Mouse (Mus musculus): Measurements from ENCODE around the gene Slc17a2. TPM values are rescaled to one million over a fixed set of nuclear protein-coding genes. Genes with fewer than 3 reads are reported as not detected.
A peak's percentile ranks its signal among the peaks of the same experiment; 100 is the strongest.

Gene Slc17a2
- polyA plus RNA-seq, 1 experiment from 2014 or later: not detected

DNA sequence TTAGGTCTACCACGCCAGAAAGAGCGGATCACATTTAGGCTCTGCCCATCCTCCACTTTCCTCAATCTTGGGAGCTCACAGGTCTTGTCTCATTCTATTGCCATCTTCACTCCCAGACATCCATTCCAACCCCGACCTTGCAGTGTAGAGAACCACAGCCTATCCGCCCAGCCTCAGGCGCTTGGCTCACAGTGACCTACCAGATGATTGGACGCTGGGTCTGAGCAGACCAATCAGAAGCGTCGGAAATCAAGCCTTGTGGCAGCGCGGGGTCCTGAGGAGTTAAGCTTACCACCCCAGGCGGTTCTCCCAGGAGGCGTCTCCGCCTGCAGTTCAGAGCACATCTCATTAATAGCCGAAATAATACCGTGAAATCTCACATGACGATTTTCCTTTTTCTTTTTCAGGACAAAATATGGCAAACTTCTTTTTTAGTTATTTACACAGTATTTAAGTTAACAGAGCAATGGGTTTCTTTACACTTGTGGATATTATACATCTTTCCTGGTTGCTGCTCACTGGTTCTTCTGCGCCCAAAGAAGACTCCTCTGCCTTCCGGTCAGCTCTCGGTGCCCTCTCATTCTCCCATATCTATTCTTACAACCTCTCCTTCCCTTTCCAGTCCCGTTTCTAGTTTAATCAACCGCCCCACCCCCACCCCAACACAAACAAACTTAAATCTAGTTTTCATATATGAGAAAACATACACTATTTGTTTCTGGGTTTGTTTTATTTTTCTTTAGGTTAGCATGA lies 34.1 kb upstream of the Slc17a2 start:
- ATAC-seq: peak; percentile 92
- Histone ChIP-seq H3K36me3 (ENCODE audit: control insufficient read depth, insufficient read depth, low read length) (no peaks in the 10 kb centered on the region), H3K9ac (ENCODE audit: low read depth, low read length) (no peak overlapping the region), H3K4me1 (ENCODE audit: control insufficient read depth, insufficient read depth, low read length) (peaks cover 8% of the 10 kb centered on the region), H3K4me3 (ENCODE audit: low read depth, low read length) (peak overlapping the region; percentile 8; the same call in 1 of the 2 replicates), H3K4me2 (ENCODE audit: low read length) (peak overlapping the region; percentile 52), H3K27me3 (ENCODE audit: control insufficient read depth, insufficient read depth, low read depth, low read length) (no peaks in the 10 kb centered on the region), H3K27ac (ENCODE audit: low read length) (no peak overlapping the region), H3K9me3 (replicated peaks; ENCODE audit: control insufficient read depth, low read length, poor library complexity, severe bottlenecking) (no peaks in the 10 kb centered on the region)
- WGBS: 22% methylated on average over 21 of the region's 21 CpGs

DNA sequence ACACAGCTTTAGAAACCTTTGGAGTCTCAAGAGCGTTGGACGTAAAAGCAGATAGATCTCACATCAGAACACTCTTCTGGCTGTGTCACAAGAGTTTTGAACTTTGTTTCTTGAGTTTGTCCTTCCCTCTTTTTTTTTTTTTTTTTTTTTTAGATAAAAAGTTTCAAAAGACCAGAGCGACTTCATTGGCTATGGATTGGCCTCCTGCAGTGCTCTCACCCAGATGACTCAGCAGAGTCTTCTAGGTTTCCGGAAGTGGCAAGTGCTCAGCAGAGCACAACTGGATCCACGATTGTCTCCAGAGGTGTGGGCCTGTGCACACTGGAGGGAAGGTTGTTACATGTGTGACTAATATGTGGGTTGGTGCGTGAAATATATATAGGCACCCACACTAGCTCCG lies 28.5 kb upstream of the Slc17a2 start:
- no peak overlapping the region for H3K9ac ChIP-seq (ENCODE audit: low read depth, low read length)
- no peak overlapping the region for H3K27ac ChIP-seq (ENCODE audit: low read length)
- no peak for ATAC-seq
- no peaks in the 10 kb centered on the region for H3K4me1 ChIP-seq (ENCODE audit: control insufficient read depth, insufficient read depth, low read length)
- no peaks in the 10 kb centered on the region for H3K36me3 ChIP-seq (ENCODE audit: control insufficient read depth, insufficient read depth, low read length)
- H3K4me3 ChIP-seq (ENCODE audit: low read depth, low read length): no peak overlapping the region
- no peak overlapping the region for H3K4me2 ChIP-seq (ENCODE audit: low read length)
- no peaks in the 10 kb centered on the region for H3K9me3 ChIP-seq (replicated peaks; ENCODE audit: control insufficient read depth, low read length, poor library complexity, severe bottlenecking)
- 94% methylated on average over 7 of the region's 7 CpGs for WGBS
- no peaks in the 10 kb centered on the region for H3K27me3 ChIP-seq (ENCODE audit: control insufficient read depth, insufficient read depth, low read depth, low read length)

DNA sequence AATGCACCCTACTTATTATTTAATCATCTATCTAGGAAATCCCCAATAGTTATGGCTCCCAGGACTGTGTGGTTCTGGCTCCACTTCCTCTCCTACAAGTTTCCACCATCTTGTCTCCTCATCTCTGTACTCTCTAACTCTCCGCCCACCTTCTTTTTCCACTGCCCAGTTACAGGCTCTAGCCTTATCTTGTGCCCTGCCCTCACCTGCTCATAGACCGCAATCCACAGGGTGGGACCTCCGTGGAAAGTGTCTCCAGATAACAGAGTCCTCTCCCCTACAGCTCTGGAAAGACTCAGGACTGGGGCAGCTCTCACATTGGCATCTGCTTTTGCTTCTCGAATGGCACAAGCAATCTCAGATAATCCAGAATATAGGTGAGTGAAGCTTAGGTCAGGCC lies 27.8 kb upstream of the Slc17a2 start:
- Histone ChIP-seq H3K4me1 (ENCODE audit: control insufficient read depth, insufficient read depth, low read length) (no peaks in the 10 kb centered on the region), H3K9ac (ENCODE audit: low read depth, low read length) (no peak overlapping the region), H3K9me3 (replicated peaks; ENCODE audit: control insufficient read depth, low read length, poor library complexity, severe bottlenecking) (no peaks in the 10 kb centered on the region), H3K4me2 (ENCODE audit: low read length) (no peak overlapping the region), H3K27ac (ENCODE audit: low read length) (no peak overlapping the region), H3K27me3 (ENCODE audit: control insufficient read depth, insufficient read depth, low read depth, low read length) (no peaks in the 10 kb centered on the region), H3K4me3 (ENCODE audit: low read depth, low read length) (no peak overlapping the region), H3K36me3 (ENCODE audit: control insufficient read depth, insufficient read depth, low read length) (no peaks in the 10 kb centered on the region)
- WGBS: 92% methylated on average over 4 of the region's 4 CpGs
- no peak for ATAC-seq

DNA sequence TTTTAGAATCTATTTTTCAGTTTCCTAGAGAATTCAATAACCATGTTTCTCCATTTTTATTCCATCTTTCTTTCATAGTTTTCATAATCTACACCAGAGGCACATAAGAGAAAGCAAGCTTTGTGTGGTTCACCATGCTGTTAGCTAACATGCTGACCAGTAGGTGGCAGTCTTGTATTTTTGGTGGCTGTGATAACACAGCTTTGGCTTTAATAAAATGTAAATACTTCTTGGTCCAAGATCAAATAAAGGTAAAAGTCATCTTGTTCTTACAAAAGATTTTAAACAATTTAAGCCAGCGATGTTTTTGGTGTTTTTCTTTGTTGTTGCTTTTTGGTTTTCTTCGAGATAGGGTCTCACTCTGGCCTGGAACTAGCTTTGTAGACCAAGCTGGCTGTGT lies 14.3 kb upstream of the Slc17a2 start:
- Histone ChIP-seq H3K4me3 (ENCODE audit: low read depth, low read length) (no peak overlapping the region), H3K9me3 (replicated peaks; ENCODE audit: control insufficient read depth, low read length, poor library complexity, severe bottlenecking) (no peaks in the 10 kb centered on the region), H3K4me1 (ENCODE audit: control insufficient read depth, insufficient read depth, low read length) (no peaks in the 10 kb centered on the region), H3K36me3 (ENCODE audit: control insufficient read depth, insufficient read depth, low read length) (no peaks in the 10 kb centered on the region), H3K9ac (ENCODE audit: low read depth, low read length) (no peak overlapping the region), H3K27me3 (ENCODE audit: control insufficient read depth, insufficient read depth, low read depth, low read length) (no peaks in the 10 kb centered on the region), H3K27ac (ENCODE audit: low read length) (no peak overlapping the region), H3K4me2 (ENCODE audit: low read length) (no peak overlapping the region)
- WGBS: 48% methylated on average over 2 of the region's 2 CpGs
- ATAC-seq: 0 out of 2 replicates have a peak, but pooled peaks have one; percentile 76

DNA sequence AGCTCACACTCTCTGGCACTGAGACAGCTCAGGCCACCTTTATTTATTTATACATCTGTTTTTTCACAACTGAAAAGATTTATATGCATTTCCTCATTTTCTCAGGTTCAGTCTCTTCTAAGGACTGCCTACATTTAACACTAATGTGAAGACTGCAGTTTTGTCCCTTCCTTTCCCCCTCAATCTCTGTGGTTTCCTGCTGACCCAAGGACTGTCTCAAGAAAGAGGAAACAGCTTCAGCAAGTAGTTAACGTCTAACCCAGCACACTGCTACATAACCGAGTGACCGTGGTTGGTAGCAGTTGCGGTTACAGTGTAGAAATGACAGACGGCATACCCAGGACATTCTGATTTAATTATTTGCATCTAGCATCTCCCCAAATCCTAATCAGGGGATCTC lies 7.4 kb upstream of the Slc17a2 start:
- WGBS: 90% methylated on average over 5 of the region's 5 CpGs

DNA sequence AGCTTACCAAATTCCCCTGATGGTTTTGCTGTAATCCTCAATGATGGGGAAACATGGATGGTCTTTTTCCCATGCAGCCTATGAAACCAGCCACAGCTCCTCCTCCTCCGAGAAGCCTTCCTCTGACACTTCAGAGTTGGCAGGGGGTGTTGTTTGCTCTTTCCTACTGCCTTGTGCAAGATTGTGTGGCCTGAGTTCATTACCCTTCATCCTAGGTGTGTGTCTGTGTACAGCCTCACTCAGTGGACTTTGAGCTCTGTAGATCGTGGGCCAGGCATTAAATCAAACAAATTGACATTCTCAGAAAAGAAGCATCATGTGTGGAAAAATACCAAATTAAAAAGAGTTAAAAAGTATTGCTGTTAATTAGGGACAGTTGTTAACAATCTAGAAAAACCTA lies 2.3 kb upstream of the Slc17a2 start:
- Histone ChIP-seq H3K9ac (ENCODE audit: low read depth, low read length) (no peak overlapping the region), H3K9me3 (replicated peaks; ENCODE audit: control insufficient read depth, low read length, poor library complexity, severe bottlenecking) (no peaks in the 10 kb centered on the region), H3K27me3 (ENCODE audit: control insufficient read depth, insufficient read depth, low read depth, low read length) (no peaks in the 10 kb centered on the region), H3K27ac (ENCODE audit: low read length) (no peak overlapping the region), H3K36me3 (ENCODE audit: control insufficient read depth, insufficient read depth, low read length) (no peaks in the 10 kb centered on the region), H3K4me1 (ENCODE audit: control insufficient read depth, insufficient read depth, low read length) (no peaks in the 10 kb centered on the region), H3K4me2 (ENCODE audit: low read length) (no peak overlapping the region), H3K4me3 (ENCODE audit: low read depth, low read length) (no peak overlapping the region)
- ATAC-seq: no peak
- WGBS: 88% methylated on average over 2 of the region's 2 CpGs

More for the DNA sequence above, 7.4 kb upstream of the Slc17a2 start:
- H3K9ac ChIP-seq (ENCODE audit: low read depth, low read length): no peak overlapping the region
- H3K36me3 ChIP-seq (ENCODE audit: control insufficient read depth, insufficient read depth, low read length): no peaks in the 10 kb centered on the region
- no peak overlapping the region for H3K27ac ChIP-seq (ENCODE audit: low read length)
- H3K9me3 ChIP-seq (replicated peaks; ENCODE audit: control insufficient read depth, low read length, poor library complexity, severe bottlenecking): no peaks in the 10 kb centered on the region
- H3K27me3 ChIP-seq (ENCODE audit: control insufficient read depth, insufficient read depth, low read depth, low read length): no peaks in the 10 kb centered on the region
- no peaks in the 10 kb centered on the region for H3K4me1 ChIP-seq (ENCODE audit: control insufficient read depth, insufficient read depth, low read length)
- no peak overlapping the region for H3K4me2 ChIP-seq (ENCODE audit: low read length)
- H3K4me3 ChIP-seq (ENCODE audit: low read depth, low read length): no peak overlapping the region
- ATAC-seq: no peak

DNA sequence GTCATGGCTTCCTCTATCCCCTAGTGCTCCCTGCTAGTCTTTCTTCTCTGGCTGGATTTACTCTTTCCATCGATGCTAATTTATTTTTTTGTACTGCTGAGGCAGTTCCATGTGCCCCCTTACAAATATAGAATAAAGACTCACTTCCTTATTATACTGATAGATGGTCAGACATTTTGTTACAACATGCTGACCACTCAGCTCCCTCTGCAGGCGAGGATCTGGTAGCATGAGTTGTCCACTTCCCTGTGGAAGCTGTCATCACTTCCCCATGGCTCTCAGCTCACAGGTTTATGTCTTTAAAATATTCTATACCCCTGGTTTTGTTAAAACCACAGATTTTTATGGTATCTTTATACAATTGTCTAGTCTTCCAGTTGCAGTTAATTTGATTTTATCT lies 9.4 kb downstream of the Slc17a2 start:
- no peaks in the 10 kb centered on the region for H3K4me1 ChIP-seq (ENCODE audit: control insufficient read depth, insufficient read depth, low read length)
- ATAC-seq: no peak
- no peak overlapping the region for H3K27ac ChIP-seq (ENCODE audit: low read length)
- no peaks in the 10 kb centered on the region for H3K9me3 ChIP-seq (replicated peaks; ENCODE audit: control insufficient read depth, low read length, poor library complexity, severe bottlenecking)
- WGBS: 71% methylated on average over 2 of the region's 2 CpGs
- no peaks in the 10 kb centered on the region for H3K27me3 ChIP-seq (ENCODE audit: control insufficient read depth, insufficient read depth, low read depth, low read length)
- H3K4me3 ChIP-seq (ENCODE audit: low read depth, low read length): no peak overlapping the region
- H3K36me3 ChIP-seq (ENCODE audit: control insufficient read depth, insufficient read depth, low read length): no peaks in the 10 kb centered on the region
- H3K9ac ChIP-seq (ENCODE audit: low read depth, low read length): no peak overlapping the region
- no peak overlapping the region for H3K4me2 ChIP-seq (ENCODE audit: low read length)

DNA sequence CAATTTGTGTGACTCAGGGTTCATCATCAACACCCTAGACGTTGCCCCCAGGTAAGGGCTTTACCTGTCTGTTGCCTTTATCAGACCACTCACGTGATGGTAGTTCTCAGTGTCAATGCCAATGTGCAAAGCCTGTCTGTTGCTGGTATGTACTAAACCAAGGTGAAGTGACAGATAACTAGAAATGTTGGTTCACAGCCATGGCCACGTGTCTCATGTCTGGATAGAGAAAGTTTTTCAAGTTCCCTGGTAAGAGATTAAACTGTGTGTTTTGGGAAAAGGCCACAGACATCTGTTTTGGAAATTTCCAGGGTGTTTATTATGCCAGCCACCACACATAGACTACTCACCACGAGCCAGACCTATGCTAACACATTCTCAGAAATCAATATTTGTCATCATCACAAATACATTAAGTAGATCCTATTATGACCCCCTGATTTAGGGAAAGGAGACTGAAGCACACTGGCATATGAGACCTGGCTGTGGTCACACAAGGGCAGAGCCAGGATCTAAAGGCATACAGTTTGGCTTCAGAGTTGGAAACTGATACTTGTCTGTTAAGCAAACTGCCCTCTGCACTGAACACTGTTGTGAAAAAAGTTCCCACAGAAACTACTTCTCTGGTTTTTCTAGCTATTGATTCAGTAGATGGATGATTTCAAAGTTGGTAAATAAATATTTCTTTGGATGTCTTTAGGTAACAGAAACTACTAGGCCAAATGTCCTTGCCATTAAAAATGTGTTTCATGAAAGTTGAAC lies 13.6 kb downstream of the Slc17a2 start:
- H3K4me2 ChIP-seq (ENCODE audit: low read length): no peak overlapping the region
- no peaks in the 10 kb centered on the region for H3K36me3 ChIP-seq (ENCODE audit: control insufficient read depth, insufficient read depth, low read length)
- ATAC-seq: no peak
- no peak overlapping the region for H3K9ac ChIP-seq (ENCODE audit: low read depth, low read length)
- 80% methylated on average over 4 of the region's 4 CpGs for WGBS
- H3K9me3 ChIP-seq (replicated peaks; ENCODE audit: control insufficient read depth, low read length, poor library complexity, severe bottlenecking): no peaks in the 10 kb centered on the region
- no peaks in the 10 kb centered on the region for H3K4me1 ChIP-seq (ENCODE audit: control insufficient read depth, insufficient read depth, low read length)
- no peaks in the 10 kb centered on the region for H3K27me3 ChIP-seq (ENCODE audit: control insufficient read depth, insufficient read depth, low read depth, low read length)
- no peak overlapping the region for H3K4me3 ChIP-seq (ENCODE audit: low read depth, low read length)
- H3K27ac ChIP-seq (ENCODE audit: low read length): no peak overlapping the region

DNA sequence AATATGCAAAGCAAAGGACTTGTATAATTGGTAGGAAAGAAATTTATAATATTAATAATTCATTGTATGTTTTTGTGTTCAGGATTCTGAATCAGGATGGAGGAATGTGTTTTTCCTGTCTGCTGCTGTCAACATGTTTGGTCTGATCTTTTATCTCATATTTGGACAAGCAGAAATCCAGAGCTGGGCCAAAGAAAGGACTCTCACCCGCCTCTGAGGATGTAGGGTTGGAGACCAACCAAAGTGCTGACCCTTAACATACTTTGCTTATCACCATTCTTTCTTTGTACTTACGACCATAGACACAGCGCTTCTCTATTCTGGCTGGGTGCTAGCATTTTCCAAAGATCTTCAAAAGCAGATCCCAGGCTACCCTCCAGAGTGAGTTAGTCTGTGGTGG lies 15.4 kb downstream of the Slc17a2 start:
- Histone ChIP-seq H3K27me3 (ENCODE audit: control insufficient read depth, insufficient read depth, low read depth, low read length) (no peaks in the 10 kb centered on the region), H3K36me3 (ENCODE audit: control insufficient read depth, insufficient read depth, low read length) (no peaks in the 10 kb centered on the region), H3K4me1 (ENCODE audit: control insufficient read depth, insufficient read depth, low read length) (no peaks in the 10 kb centered on the region), H3K4me3 (ENCODE audit: low read depth, low read length) (no peak overlapping the region), H3K9ac (ENCODE audit: low read depth, low read length) (no peak overlapping the region), H3K27ac (ENCODE audit: low read length) (no peak overlapping the region), H3K9me3 (replicated peaks; ENCODE audit: control insufficient read depth, low read length, poor library complexity, severe bottlenecking) (no peaks in the 10 kb centered on the region), H3K4me2 (ENCODE audit: low read length) (no peak overlapping the region)
- no peak for ATAC-seq
- WGBS: 94% methylated on average over 3 of the region's 3 CpGs

Measured in midbrain, embryonic 16.5 days (tissue).